Mouse (Mus musculus) stomach, embryonic 15.5 days (tissue): ENCODE data around the gene Gnpat. TPM values are rescaled to one million over a fixed set of nuclear protein-coding genes. Genes with fewer than 3 reads are reported as not detected.

Source experiments
- ATAC-seq: fragments of 200-750 bp; cut with Nextera tagmentation; 2 replicates; pipeline ENCODE4 v1.8.0; 2017; ENCODE audit warnings: low read depth, moderate number of reproducible peaks, moderate TSS enrichment; ENCODE audit not compliant: insufficient read depth, low FRiP score
- H3K27ac ChIP-seq: fragments of 300-500 bp; sonication (generic); 2 replicates; pipeline ENCODE4 v1.5.1; 2015; ENCODE audit warnings: mild to moderate bottlenecking, inconsistent platforms
- H3K27me3 ChIP-seq: fragments of 300-500 bp; sonication (generic); replicated peaks from 2 replicates; pipeline ENCODE4 v1.6.1; 2015; ENCODE audit warnings: inconsistent platforms
- H3K36me3 ChIP-seq: fragments of 300-500 bp; sonication (generic); 2 replicates; pipeline ENCODE4 v1.6.1; 2015; ENCODE audit warnings: inconsistent platforms
- H3K4me1 ChIP-seq: fragments of 300-500 bp; sonication (generic); 2 replicates; pipeline ENCODE4 v1.6.1; 2015; ENCODE audit warnings: inconsistent platforms
- H3K4me2 ChIP-seq: fragments of 300-500 bp; sonication (generic); 2 replicates; pipeline ENCODE4 v1.6.1; 2015; ENCODE audit warnings: mild to moderate bottlenecking, inconsistent platforms
- H3K4me3 ChIP-seq: fragments of 300-500 bp; sonication (generic); replicated peaks from 2 replicates; pipeline ENCODE4 v1.5.1; 2015; ENCODE audit warnings: inconsistent platforms
- H3K9ac ChIP-seq: fragments of 300-500 bp; sonication (generic); 2 replicates; pipeline ENCODE4 v1.6.1; 2015; ENCODE audit warnings: inconsistent platforms
- H3K9me3 ChIP-seq: fragments of 300-500 bp; sonication (generic); 2 replicates; pipeline ENCODE4 v1.6.1; 2016; ENCODE audit warnings: inconsistent platforms
- WGBS: fragments of 180-500 bp; shearing (Covaris S2); methylation state at CpG from one replicate; pipeline ENCODE4 v1.1.7; 2015; 5-methylcytosine and 5-hydroxymethylcytosine counted together
- polyA plus RNA-seq: library from polyadenylated mRNA; unstranded; fragments of >200 nt; fragmentation: Nextera tagmentation; extraction: Ambion mirVana; gene quantifications from 2 replicates; pipeline ENCODE4 v1.2.1, GENCODE M21; 2015

The Gnpat gene
- polyA plus RNA-seq, 1 experiment from 2014 or later = 84.0 TPM

DNA sequence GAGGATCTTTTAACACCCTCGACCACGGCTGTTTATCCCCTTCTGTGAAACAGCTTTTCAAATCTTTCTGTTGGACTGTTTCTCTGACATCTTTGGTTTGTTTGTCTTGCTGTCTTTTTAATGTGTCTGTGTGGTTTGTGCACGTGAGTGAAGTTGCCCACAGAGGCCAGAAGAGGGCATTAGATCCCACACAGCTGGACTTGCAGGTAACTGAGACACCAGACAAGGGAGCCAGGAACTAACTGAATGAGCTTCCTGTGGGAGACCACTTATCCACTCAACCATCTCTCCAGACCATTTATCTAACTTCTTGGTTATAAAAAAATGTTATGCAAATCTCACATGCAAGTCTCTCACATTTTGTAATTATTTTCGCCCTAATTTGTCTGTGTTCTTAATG is 67.8 kb downstream of the Gnpat start:
- 85% methylated on average over 4 of the region's 4 CpGs for WGBS
- Histone ChIP-seq H3K36me3 (no peaks in the 10 kb centered on the region), H3K9me3 (no peaks in the 10 kb centered on the region), H3K27ac (no peak overlapping the region), H3K9ac (no peak overlapping the region), H3K4me2 (no peak overlapping the region), H3K4me1 (0 out of 2 replicates have a peak, but pooled peaks cover 3% of the 10 kb centered on the region), H3K27me3 (no peaks in the 10 kb centered on the region), H3K4me3 (no peak overlapping the region)
- no peak for ATAC-seq

DNA sequence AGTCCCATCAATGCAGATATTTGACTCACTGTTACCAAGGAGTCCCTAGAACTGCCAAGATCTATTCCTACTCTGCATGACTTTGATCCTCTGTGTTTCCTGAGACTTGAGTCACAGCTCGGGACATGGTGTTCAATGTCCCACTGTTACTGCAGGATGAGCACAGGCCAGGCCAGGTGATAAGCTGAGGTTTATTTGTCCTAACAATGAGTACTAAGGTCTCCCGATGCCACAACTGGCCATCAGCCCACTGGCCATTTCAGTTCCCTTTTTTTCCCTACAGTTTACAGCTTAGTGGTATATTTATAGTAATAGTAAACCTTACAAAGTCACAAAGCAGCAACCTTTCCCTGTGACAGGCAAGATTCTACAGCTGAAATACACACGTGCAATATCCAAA is 69.6 kb downstream of the Gnpat start:
- H3K27ac ChIP-seq = no peak overlapping the region
- no peaks in the 10 kb centered on the region for H3K27me3 ChIP-seq
- H3K4me2 ChIP-seq = no peak overlapping the region
- no peak for ATAC-seq
- H3K9me3 ChIP-seq = no peaks in the 10 kb centered on the region
- H3K4me3 ChIP-seq = no peak overlapping the region
- no peak overlapping the region for H3K9ac ChIP-seq
- H3K4me1 ChIP-seq = no peaks in the 10 kb centered on the region
- whole genome bisulfite sequencing = 77% methylated on average over 3 of the region's 3 CpGs
- H3K36me3 ChIP-seq = no peaks in the 10 kb centered on the region

DNA sequence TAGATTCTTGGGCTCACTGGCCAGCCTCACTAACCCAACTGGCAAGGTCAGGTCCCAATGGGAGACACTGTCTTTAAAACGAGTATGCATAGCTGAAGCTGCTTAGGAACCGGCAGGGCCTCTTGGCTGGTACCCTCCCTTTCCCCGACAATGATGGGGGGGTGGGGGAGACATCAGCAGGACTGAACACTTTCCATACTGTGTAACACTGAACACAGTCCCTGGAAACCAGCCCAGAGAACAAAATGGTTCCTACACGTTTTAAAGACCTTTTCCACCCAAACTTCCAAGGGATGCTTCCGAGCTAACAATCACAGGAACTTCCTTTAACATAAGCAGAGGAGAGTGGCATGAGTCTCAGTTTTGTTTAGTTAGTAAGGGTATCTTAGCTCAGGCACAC is 72.3 kb downstream of the Gnpat start:
- Histone ChIP-seq H3K4me3 (no peak overlapping the region), H3K27me3 (no peaks in the 10 kb centered on the region), H3K36me3 (no peaks in the 10 kb centered on the region), H3K9me3 (no peaks in the 10 kb centered on the region), H3K4me2 (no peak overlapping the region), H3K9ac (no peak overlapping the region), H3K4me1 (no peaks in the 10 kb centered on the region), H3K27ac (no peak overlapping the region)
- WGBS = 82% methylated on average over 5 of the region's 5 CpGs
- no peak for ATAC-seq

DNA sequence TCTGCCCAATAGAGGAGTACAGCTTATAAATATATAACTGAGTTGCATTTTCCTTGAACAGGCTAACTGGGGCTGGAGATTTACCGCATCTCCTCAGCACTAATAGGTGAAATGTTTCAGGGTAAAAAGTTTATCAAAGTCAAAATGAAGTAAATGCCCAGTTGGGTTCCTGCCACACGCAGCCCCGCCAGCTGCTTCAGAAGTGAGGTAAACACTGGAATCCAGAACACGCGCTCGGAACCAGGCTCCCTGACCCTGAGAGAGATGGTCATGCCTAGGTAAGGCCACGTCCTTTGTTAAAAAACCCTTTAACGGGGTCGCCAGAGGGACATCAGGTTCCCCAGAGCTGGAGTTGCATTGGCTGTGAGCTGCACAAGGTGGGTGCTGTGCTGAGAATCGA is 73.9 kb downstream of the Gnpat start:
- Histone ChIP-seq H3K27ac (no peak overlapping the region), H3K36me3 (0 out of 2 replicates have a peak, but pooled peaks cover 4% of the 10 kb centered on the region), H3K4me3 (no peak overlapping the region), H3K4me2 (no peak overlapping the region), H3K27me3 (no peaks in the 10 kb centered on the region), H3K9me3 (no peaks in the 10 kb centered on the region), H3K4me1 (no peaks in the 10 kb centered on the region), H3K9ac (no peak overlapping the region)
- ATAC-seq = no peak
- 94% methylated on average over 10 of the region's 10 CpGs for WGBS

DNA sequence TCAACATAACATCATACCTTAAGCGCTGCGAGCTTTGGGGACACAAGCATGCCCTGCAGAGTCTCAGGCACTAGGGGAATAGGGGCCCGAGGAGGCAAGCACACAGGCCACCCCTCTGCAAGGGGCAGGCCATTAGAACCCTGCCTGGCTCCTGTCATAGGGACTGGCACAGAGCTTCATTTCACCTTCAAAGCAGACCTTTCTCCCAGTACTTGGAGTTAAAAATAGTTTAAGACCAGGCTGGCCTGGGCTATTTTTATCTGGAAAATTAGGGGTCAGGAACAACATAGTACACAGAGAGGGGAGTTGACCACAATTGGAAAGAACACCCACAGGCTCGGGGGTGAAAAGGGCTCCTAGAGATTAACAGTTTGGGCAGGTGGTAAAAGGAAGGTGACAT is 74.5 kb downstream of the Gnpat start:
- no peak for ATAC-seq
- no peak overlapping the region for H3K4me2 ChIP-seq
- 0 out of 2 replicates have a peak, but pooled peaks cover 4% of the 10 kb centered on the region for H3K36me3 ChIP-seq
- no peaks in the 10 kb centered on the region for H3K27me3 ChIP-seq
- no peak overlapping the region for H3K4me3 ChIP-seq
- H3K27ac ChIP-seq = no peak overlapping the region
- H3K9ac ChIP-seq = no peak overlapping the region
- 93% methylated on average over 4 of the region's 4 CpGs for WGBS
- H3K4me1 ChIP-seq = no peaks in the 10 kb centered on the region
- no peaks in the 10 kb centered on the region for H3K9me3 ChIP-seq

Other genes starting within 250 kb of the Gnpat start
- 25.1 and 26.5 TPM in 2 replicates for gene 2310022B05Rik, start 199.7 kb upstream of the Gnpat start, polyA plus RNA-seq
- 45.9 and 49.4 TPM in 2 replicates for gene Ttc13, start 141.1 kb upstream of the Gnpat start, polyA plus RNA-seq
- 22.5 and 24.3 TPM in 2 replicates for gene Arv1, start 140.9 kb upstream of the Gnpat start, polyA plus RNA-seq
- gene Fam89a, start 111.2 kb upstream of the Gnpat start, polyA plus RNA-seq = 4.5 and 4.8 TPM in 2 replicates
- gene Trim67, start 69.9 kb upstream of the Gnpat start, polyA plus RNA-seq = 0.63 and 0.74 TPM in 2 replicates
- 44.9 and 45.3 TPM in 2 replicates for gene 2810004N23Rik, start 87 bp downstream of the Gnpat start, polyA plus RNA-seq
- gene Exoc8, start 34.7 kb downstream of the Gnpat start, polyA plus RNA-seq = 8.8 and 8.9 TPM in 2 replicates
- gene Sprtn, start 34.9 kb downstream of the Gnpat start, polyA plus RNA-seq = 9.6 and 9.9 TPM in 2 replicates
- gene Egln1, start 86.3 kb downstream of the Gnpat start, polyA plus RNA-seq = 14.0 and 15.2 TPM in 2 replicates
- 111 and 117 TPM in 2 replicates for gene Tsnax, start 150.0 kb downstream of the Gnpat start, polyA plus RNA-seq
- 1.7 and 2.3 TPM in 2 replicates for gene Disc1, start 191.2 kb downstream of the Gnpat start, polyA plus RNA-seq